Mouse (Mus musculus): ENCODE results near the gene Slc35a1. TPM values are rescaled to one million over a fixed set of nuclear protein-coding genes. Genes with fewer than 3 reads are reported as not detected.
A peak's percentile ranks its signal among the peaks of the same experiment; 100 is the strongest.

Gene Slc35a1
- polyA plus RNA-seq, 1 experiment from 2014 or later: 62.4 TPM

- ATAC-seq (ENCODE audit: low FRiP score) (no peak), DNase-seq (ENCODE audit: low spot score) (no peak)
- Histone ChIP-seq H3K9ac (ENCODE audit: low read depth, low read length) (no peak overlapping the region), H3K27ac (ENCODE audit: low read depth, low read length) (no peak overlapping the region), H3K9me3 (ENCODE audit: control insufficient read depth, low read length) (no peaks in the 10 kb centered on the region), H3K27me3 (ENCODE audit: control insufficient read depth, insufficient read depth, low read length) (no peaks in the 10 kb centered on the region), H3K4me3 (ENCODE audit: low read depth, low read length) (no peak overlapping the region), H3K36me3 (ENCODE audit: control insufficient read depth, insufficient read depth, low read length) (peaks cover 5% of the 10 kb centered on the region; the same call in 1 of the 2 replicates), H3K4me1 (replicated peaks; ENCODE audit: control insufficient read depth, insufficient read depth, low read length) (no peaks in the 10 kb centered on the region), H3K4me2 (replicated peaks; ENCODE audit: low read depth, low read length) (no peak overlapping the region)
- 79% methylated on average over 5 of the region's 5 CpGs for WGBS
Observed at GRCm38 (mm10) chr4:34639745-34640364, 47.4 kb downstream of the Slc35a1 start.

GRCm38 (mm10) chr4:34637851-34638250 lies 49.4 kb downstream of the Slc35a1 start:
- Histone ChIP-seq H3K27ac (ENCODE audit: low read depth, low read length) (no peak overlapping the region), H3K27me3 (ENCODE audit: control insufficient read depth, insufficient read depth, low read length) (no peaks in the 10 kb centered on the region), H3K36me3 (ENCODE audit: control insufficient read depth, insufficient read depth, low read length) (peaks cover 5% of the 10 kb centered on the region; the same call in 1 of the 2 replicates), H3K4me1 (replicated peaks; ENCODE audit: control insufficient read depth, insufficient read depth, low read length) (no peaks in the 10 kb centered on the region), H3K4me2 (replicated peaks; ENCODE audit: low read depth, low read length) (no peak overlapping the region), H3K9ac (ENCODE audit: low read depth, low read length) (no peak overlapping the region), H3K9me3 (ENCODE audit: control insufficient read depth, low read length) (no peaks in the 10 kb centered on the region), H3K4me3 (ENCODE audit: low read depth, low read length) (no peak overlapping the region)
- ATAC-seq (ENCODE audit: low FRiP score) (no peak), DNase-seq (ENCODE audit: low spot score) (no peak)
- 89% methylated on average over 4 of the region's 4 CpGs for WGBS

- Histone ChIP-seq H3K27ac (ENCODE audit: low read depth, low read length) (no peak overlapping the region), H3K4me1 (replicated peaks; ENCODE audit: control insufficient read depth, insufficient read depth, low read length) (no peaks in the 10 kb centered on the region), H3K4me3 (ENCODE audit: low read depth, low read length) (no peak overlapping the region), H3K27me3 (ENCODE audit: control insufficient read depth, insufficient read depth, low read length) (no peaks in the 10 kb centered on the region), H3K9ac (ENCODE audit: low read depth, low read length) (no peak overlapping the region), H3K4me2 (replicated peaks; ENCODE audit: low read depth, low read length) (no peak overlapping the region), H3K36me3 (ENCODE audit: control insufficient read depth, insufficient read depth, low read length) (peaks cover 5% of the 10 kb centered on the region; the same call in 1 of the 2 replicates), H3K9me3 (ENCODE audit: control insufficient read depth, low read length) (no peaks in the 10 kb centered on the region)
- ATAC-seq (ENCODE audit: low FRiP score) (no peak), DNase-seq (ENCODE audit: low spot score) (no peak)
- 96% methylated on average over 7 of the region's 7 CpGs for WGBS
Observed at GRCm38 (mm10) chr4:34637386-34637785, 49.9 kb downstream of the Slc35a1 start.

GRCm38 (mm10) chr4:34636036-34636435 lies 51.2 kb downstream of the Slc35a1 start:
- Histone ChIP-seq H3K9me3 (ENCODE audit: control insufficient read depth, low read length) (no peaks in the 10 kb centered on the region), H3K36me3 (ENCODE audit: control insufficient read depth, insufficient read depth, low read length) (peaks cover 5% of the 10 kb centered on the region; the same call in 1 of the 2 replicates), H3K4me1 (replicated peaks; ENCODE audit: control insufficient read depth, insufficient read depth, low read length) (no peaks in the 10 kb centered on the region), H3K27me3 (ENCODE audit: control insufficient read depth, insufficient read depth, low read length) (no peaks in the 10 kb centered on the region), H3K4me3 (ENCODE audit: low read depth, low read length) (no peak overlapping the region), H3K4me2 (replicated peaks; ENCODE audit: low read depth, low read length) (no peak overlapping the region), H3K9ac (ENCODE audit: low read depth, low read length) (no peak overlapping the region), H3K27ac (ENCODE audit: low read depth, low read length) (no peak overlapping the region)
- WGBS: 89% methylated on average over 5 of the region's 5 CpGs
- ATAC-seq (ENCODE audit: low FRiP score) (no peak), DNase-seq (ENCODE audit: low spot score) (no peak)

GRCm38 (mm10) chr4:34634129-34634528 lies 53.1 kb downstream of the Slc35a1 start:
- DNase-seq (ENCODE audit: low spot score) (no peak), ATAC-seq (ENCODE audit: low FRiP score) (no peak)
- Histone ChIP-seq H3K9me3 (ENCODE audit: control insufficient read depth, low read length) (no peaks in the 10 kb centered on the region), H3K4me1 (replicated peaks; ENCODE audit: control insufficient read depth, insufficient read depth, low read length) (no peaks in the 10 kb centered on the region), H3K36me3 (ENCODE audit: control insufficient read depth, insufficient read depth, low read length) (no peaks in the 10 kb centered on the region), H3K4me3 (ENCODE audit: low read depth, low read length) (no peak overlapping the region), H3K4me2 (replicated peaks; ENCODE audit: low read depth, low read length) (no peak overlapping the region), H3K9ac (ENCODE audit: low read depth, low read length) (no peak overlapping the region), H3K27ac (ENCODE audit: low read depth, low read length) (no peak overlapping the region), H3K27me3 (ENCODE audit: control insufficient read depth, insufficient read depth, low read length) (no peaks in the 10 kb centered on the region)
- 94% methylated on average over 7 of the region's 7 CpGs for WGBS

- Histone ChIP-seq H3K4me3 (ENCODE audit: low read depth, low read length) (no peak overlapping the region), H3K9ac (ENCODE audit: low read depth, low read length) (no peak overlapping the region), H3K4me2 (replicated peaks; ENCODE audit: low read depth, low read length) (no peak overlapping the region), H3K27ac (ENCODE audit: low read depth, low read length) (no peak overlapping the region), H3K9me3 (ENCODE audit: control insufficient read depth, low read length) (no peaks in the 10 kb centered on the region), H3K4me1 (replicated peaks; ENCODE audit: control insufficient read depth, insufficient read depth, low read length) (no peaks in the 10 kb centered on the region), H3K36me3 (ENCODE audit: control insufficient read depth, insufficient read depth, low read length) (no peaks in the 10 kb centered on the region), H3K27me3 (ENCODE audit: control insufficient read depth, insufficient read depth, low read length) (no peaks in the 10 kb centered on the region)
- DNase-seq (ENCODE audit: low spot score) (no peak), ATAC-seq (ENCODE audit: low FRiP score) (no peak)
- WGBS: 100% methylated on average over 1 of the region's 1 CpGs
Observed at GRCm38 (mm10) chr4:34629956-34630355, 57.3 kb downstream of the Slc35a1 start.

- DNase-seq (ENCODE audit: low spot score) (no peak), ATAC-seq (ENCODE audit: low FRiP score) (no peak)
- Histone ChIP-seq H3K9ac (ENCODE audit: low read depth, low read length) (no peak overlapping the region), H3K36me3 (ENCODE audit: control insufficient read depth, insufficient read depth, low read length) (no peaks in the 10 kb centered on the region), H3K9me3 (ENCODE audit: control insufficient read depth, low read length) (no peaks in the 10 kb centered on the region), H3K27me3 (ENCODE audit: control insufficient read depth, insufficient read depth, low read length) (no peaks in the 10 kb centered on the region), H3K4me2 (replicated peaks; ENCODE audit: low read depth, low read length) (no peak overlapping the region), H3K4me3 (ENCODE audit: low read depth, low read length) (no peak overlapping the region), H3K4me1 (replicated peaks; ENCODE audit: control insufficient read depth, insufficient read depth, low read length) (no peaks in the 10 kb centered on the region), H3K27ac (ENCODE audit: low read depth, low read length) (no peak overlapping the region)
- 92% methylated on average over 6 of the region's 6 CpGs for WGBS
Observed at GRCm38 (mm10) chr4:34626401-34626800, 60.8 kb downstream of the Slc35a1 start.

GRCm38 (mm10) chr4:34625556-34625955 lies 61.7 kb downstream of the Slc35a1 start:
- no peaks in the 10 kb centered on the region for H3K36me3 ChIP-seq (ENCODE audit: control insufficient read depth, insufficient read depth, low read length)
- H3K4me2 ChIP-seq (replicated peaks; ENCODE audit: low read depth, low read length): no peak overlapping the region
- no peaks in the 10 kb centered on the region for H3K9me3 ChIP-seq (ENCODE audit: control insufficient read depth, low read length)
- 93% methylated on average over 4 of the region's 4 CpGs for WGBS
- H3K9ac ChIP-seq (ENCODE audit: low read depth, low read length): no peak overlapping the region
- H3K27ac ChIP-seq (ENCODE audit: low read depth, low read length): no peak overlapping the region
- no peak for DNase-seq (ENCODE audit: low spot score)
- H3K27me3 ChIP-seq (ENCODE audit: control insufficient read depth, insufficient read depth, low read length): no peaks in the 10 kb centered on the region
- H3K4me1 ChIP-seq (replicated peaks; ENCODE audit: control insufficient read depth, insufficient read depth, low read length): no peaks in the 10 kb centered on the region
- no peak overlapping the region for H3K4me3 ChIP-seq (ENCODE audit: low read depth, low read length)
- ATAC-seq (ENCODE audit: low FRiP score): no peak

- ATAC-seq (ENCODE audit: low FRiP score) (no peak), DNase-seq (ENCODE audit: low spot score) (no peak)
- no peaks in the 10 kb centered on the region for H3K36me3 ChIP-seq (ENCODE audit: control insufficient read depth, insufficient read depth, low read length)
- peaks cover 7% of the 10 kb centered on the region for H3K4me1 ChIP-seq (replicated peaks; ENCODE audit: control insufficient read depth, insufficient read depth, low read length)
- peak overlapping the region; percentile 89; the same call in 1 of the 2 replicates for H3K9ac ChIP-seq (ENCODE audit: low read depth, low read length)
- H3K9me3 ChIP-seq (ENCODE audit: control insufficient read depth, low read length): no peaks in the 10 kb centered on the region
- peak overlapping the region; percentile 88; the same call in 1 of the 2 replicates for H3K4me2 ChIP-seq (replicated peaks; ENCODE audit: low read depth, low read length)
- no peaks in the 10 kb centered on the region for H3K27me3 ChIP-seq (ENCODE audit: control insufficient read depth, insufficient read depth, low read length)
- H3K27ac ChIP-seq (ENCODE audit: low read depth, low read length): no peak overlapping the region
- peak overlapping the region; percentile 81; the same call in 1 of the 2 replicates for H3K4me3 ChIP-seq (ENCODE audit: low read depth, low read length)
- WGBS: 52% methylated on average over 8 of the region's 8 CpGs
Observed at GRCm38 (mm10) chr4:34616146-34616545, 71.1 kb downstream of the Slc35a1 start.
